Mouse (Mus musculus) kidney, adult 2 months (tissue): ENCODE results near the gene Skp1a. TPM values are rescaled to one million over a fixed set of nuclear protein-coding genes. Genes with fewer than 3 reads are reported as not detected.

ENCODE experiments used
- DNase-seq: peaks from one replicate; pipeline ENCODE4 v3.0.0; 2021
- H3K27ac ChIP-seq: fragments of 200-500 bp; 2 replicates; pipeline ENCODE4 v1.5.1; 2012; ENCODE audit warnings: low read depth, low read length, control low read depth, inconsistent platforms; ENCODE audit not compliant: insufficient read depth
- H3K27me3 ChIP-seq: fragments of 200-500 bp; replicated peaks from 2 replicates; pipeline ENCODE4 v1.6.1; 2012; ENCODE audit warnings: mild to moderate bottlenecking, moderate library complexity, low read length, inconsistent platforms; ENCODE audit not compliant: control insufficient read depth, insufficient read depth
- H3K36me3 ChIP-seq: fragments of 200-500 bp; 2 replicates; pipeline ENCODE4 v1.6.1; 2012; ENCODE audit warnings: mild to moderate bottlenecking, moderate library complexity, low read length, inconsistent platforms; ENCODE audit not compliant: control insufficient read depth, insufficient read depth
- H3K4me1 ChIP-seq: fragments of 200-500 bp; 2 replicates; pipeline ENCODE4 v1.6.1; 2011; ENCODE audit warnings: low read length; ENCODE audit not compliant: control insufficient read depth, insufficient read depth
- H3K4me3 ChIP-seq: fragments of 200-500 bp; 2 replicates; pipeline ENCODE4 v1.5.1; 2011; ENCODE audit warnings: mild to moderate bottlenecking, low read depth, low read length, control low read depth; ENCODE audit not compliant: insufficient read depth
- CTCF ChIP-seq: fragments of 200-500 bp; conservative IDR thresholded peaks from 2 replicates; pipeline ENCODE4 v1.5.1; 2011; ENCODE audit warnings: low read depth, mild to moderate bottlenecking, control low read depth, low read length, moderate library complexity, mixed read lengths; ENCODE audit not compliant: insufficient read depth, insufficient read length
- POLR2A ChIP-seq: fragments of 200-500 bp; IDR thresholded peaks from one replicate; pipeline ENCODE4 v1.6.1; 2011; ENCODE audit warnings: low read depth, low read length, control low read depth
- WGBS: fragments of 180-500 bp; shearing (Covaris S2); methylation state at CpG from one replicate; pipeline ENCODE4 v1.1.7; 2018; 5-methylcytosine and 5-hydroxymethylcytosine counted together
- polyA plus RNA-seq: library from polyadenylated mRNA; depleted of rRNA; stranded (reverse); fragments of >200 nt; gene quantifications from 2 replicates; pipeline ENCODE4 v1.2.3, GENCODE M21; 2012

The Skp1a gene
- polyA plus RNA-seq, 1 experiment = 68.9 TPM

- WGBS = 73% methylated on average over 11 of the region's 11 CpGs
- TF ChIP-seq POLR2A (no peak), CTCF (no peak)
Measured at GRCm38 (mm10) chr11:52273183-52273941, 41.6 kb downstream of the Skp1a start.

DNA sequence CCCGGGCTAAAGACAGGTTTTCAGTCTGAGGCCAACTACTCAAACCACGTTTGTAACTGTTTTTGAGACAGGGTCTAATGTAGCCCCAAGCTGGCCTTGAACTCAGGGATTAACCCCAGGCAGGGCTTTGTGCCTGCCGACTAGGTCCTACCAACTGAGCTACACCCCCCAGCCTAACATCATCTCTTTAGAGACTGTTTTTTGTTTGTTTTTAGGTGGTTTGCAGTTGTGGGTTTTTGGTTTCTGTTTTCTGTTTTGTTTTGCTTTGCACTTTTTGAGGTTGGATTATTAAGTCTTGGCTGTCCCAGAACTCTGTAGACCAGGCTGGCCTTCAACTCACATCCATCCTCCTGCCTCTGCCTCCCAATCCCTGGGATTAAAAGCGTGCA lies 42.1 kb downstream of the Skp1a start:
- no peak for DNase-seq
- TF ChIP-seq POLR2A = no peak
- TF ChIP-seq CTCF = no peak
- 93% methylated on average over 4 of the region's 4 CpGs for WGBS
- Histone ChIP-seq H3K27ac (no peak overlapping the region), H3K27me3 (no peaks in the 10 kb centered on the region), H3K4me3 (no peak overlapping the region), H3K36me3 (no peaks in the 10 kb centered on the region), H3K4me1 (no peaks in the 10 kb centered on the region)

More at GRCm38 (mm10) chr11:52273183-52273941, 41.6 kb downstream of the Skp1a start:
- Histone ChIP-seq H3K4me1 (no peaks in the 10 kb centered on the region), H3K36me3 (no peaks in the 10 kb centered on the region), H3K4me3 (no peak overlapping the region), H3K27ac (no peak overlapping the region), H3K27me3 (no peaks in the 10 kb centered on the region)
- peak; percentile 34 for DNase-seq

GRCm38 (mm10) chr11:52274456-52275112 lies 42.8 kb downstream of the Skp1a start:
- Histone ChIP-seq H3K36me3 (no peaks in the 10 kb centered on the region), H3K27me3 (no peaks in the 10 kb centered on the region), H3K27ac (no peak overlapping the region), H3K4me3 (no peak overlapping the region), H3K4me1 (no peaks in the 10 kb centered on the region)
- WGBS = 72% methylated on average over 20 of the region's 20 CpGs
- no peak for TF ChIP-seq CTCF
- no peak for TF ChIP-seq POLR2A
- DNase-seq = no peak

DNA sequence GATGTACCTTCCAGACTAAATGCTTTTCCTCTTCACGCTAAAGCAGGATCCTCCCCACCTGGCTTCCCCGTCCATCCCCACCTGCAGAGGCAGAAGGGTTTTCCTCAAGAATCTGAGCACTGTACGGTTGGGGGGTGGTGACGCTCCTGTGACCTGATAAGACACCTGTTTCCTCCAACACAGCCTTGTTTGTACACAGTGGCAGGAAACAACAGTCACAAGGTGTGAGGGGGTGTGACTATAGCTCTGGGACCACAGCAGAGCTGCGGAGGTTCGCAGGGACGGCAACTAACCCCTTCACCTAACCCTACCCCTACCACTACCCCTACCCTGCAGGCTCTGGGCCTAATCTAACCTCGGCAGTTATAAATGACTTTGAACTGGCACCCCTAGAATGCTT lies 43.6 kb downstream of the Skp1a start:
- Histone ChIP-seq H3K36me3 (no peaks in the 10 kb centered on the region), H3K4me1 (no peaks in the 10 kb centered on the region), H3K27me3 (no peaks in the 10 kb centered on the region), H3K27ac (no peak overlapping the region), H3K4me3 (no peak overlapping the region)
- no peak for TF ChIP-seq CTCF
- no peak for TF ChIP-seq POLR2A
- 83% methylated on average over 8 of the region's 8 CpGs for WGBS
- DNase-seq = no peak

GRCm38 (mm10) chr11:52275774-52276555 lies 44.2 kb downstream of the Skp1a start:
- Histone ChIP-seq H3K27ac (no peak overlapping the region), H3K36me3 (no peaks in the 10 kb centered on the region), H3K27me3 (no peaks in the 10 kb centered on the region), H3K4me1 (no peaks in the 10 kb centered on the region), H3K4me3 (no peak overlapping the region)
- DNase-seq = no peak
- WGBS = 88% methylated on average over 9 of the region's 9 CpGs
- no peak for TF ChIP-seq CTCF
- no peak for TF ChIP-seq POLR2A

- Histone ChIP-seq H3K27ac (no peak overlapping the region), H3K36me3 (no peaks in the 10 kb centered on the region), H3K4me3 (no peak overlapping the region), H3K4me1 (no peaks in the 10 kb centered on the region), H3K27me3 (no peaks in the 10 kb centered on the region)
- TF ChIP-seq CTCF (no peak), POLR2A (no peak)
- no peak for DNase-seq
- WGBS = 92% methylated on average over 8 of the region's 8 CpGs
Measured at GRCm38 (mm10) chr11:52276961-52277391, 45.2 kb downstream of the Skp1a start.
